Mouse (Mus musculus) heart, postnatal 0 days (tissue): ENCODE data around the gene 4921507P07Rik.

ENCODE experiments used
- CTCF ChIP-seq: IDR thresholded peaks from 2 replicates; pipeline ENCODE4 v1.5.1; 2016; ENCODE audit warnings: antibody characterized with exemption, control low read depth, low read depth
- EP300 ChIP-seq: IDR thresholded peaks from 2 replicates; pipeline ENCODE4 v1.6.1; 2016; ENCODE audit warnings: antibody characterized with exemption, low read depth

GRCm38 (mm10) chr6:50593334-50593845 is 3.0 kb downstream of the 4921507P07Rik start:
- TF ChIP-seq CTCF = peak; percentile 27
- no peak for TF ChIP-seq EP300
